Mouse (Mus musculus) lung, postnatal 0 days (tissue): ENCODE data around the gene Pcsk7. TPM values are rescaled to one million over a fixed set of nuclear protein-coding genes. Genes with fewer than 3 reads are reported as not detected.
A peak's percentile ranks its signal among the peaks of the same experiment; 100 is the strongest.

Experiments
- ATAC-seq: fragments of 200-750 bp; cut with Nextera tagmentation; 2 replicates; pipeline ENCODE4 v1.8.0; 2017; ENCODE audit warnings: moderate library complexity
- DNase-seq: peaks from one replicate; pipeline ENCODE4 v3.0.0-alpha.2; 2016; ENCODE audit warnings: low spot score
- H3K27ac ChIP-seq: fragments of 300-500 bp; sonication (generic); 2 replicates; pipeline ENCODE4 v1.5.1; 2014; ENCODE audit warnings: antibody characterized with exemption, mild to moderate bottlenecking, low read length, mixed read lengths
- H3K27me3 ChIP-seq: fragments of 300-500 bp; sonication (generic); replicated peaks from 2 replicates; pipeline ENCODE4 v1.6.1; 2014; ENCODE audit warnings: low read length, mixed read lengths; ENCODE audit not compliant: insufficient read depth
- H3K36me3 ChIP-seq: fragments of 300-500 bp; sonication (generic); 2 replicates; pipeline ENCODE4 v1.6.1; 2014; ENCODE audit warnings: low read length, mixed read lengths; ENCODE audit not compliant: insufficient read depth
- H3K4me1 ChIP-seq: fragments of 300-500 bp; sonication (generic); 2 replicates; pipeline ENCODE4 v1.6.1; 2014; ENCODE audit warnings: antibody characterized with exemption, low read depth, low read length, mixed read lengths; ENCODE audit not compliant: insufficient read depth
- H3K4me2 ChIP-seq: fragments of 300-500 bp; sonication (generic); replicated peaks from 2 replicates; pipeline ENCODE4 v1.6.1; 2014; ENCODE audit warnings: low read depth, mild to moderate bottlenecking, low read length, moderate library complexity, mixed read lengths
- H3K4me3 ChIP-seq: fragments of 300-500 bp; sonication (generic); 2 replicates; pipeline ENCODE4 v1.5.1; 2014; ENCODE audit warnings: low read depth, low read length
- H3K9ac ChIP-seq: fragments of 300-500 bp; sonication (generic); replicated peaks from 2 replicates; pipeline ENCODE4 v1.6.1; 2014; ENCODE audit warnings: low read depth, mild to moderate bottlenecking
- H3K9me3 ChIP-seq: fragments of 300-500 bp; sonication (generic); 2 replicates; pipeline ENCODE4 v1.6.1; 2016; ENCODE audit warnings: low read length, mixed read lengths
- CTCF ChIP-seq: IDR thresholded peaks from 2 replicates; pipeline ENCODE4 v1.5.1; 2016; ENCODE audit warnings: antibody characterized with exemption, mild to moderate bottlenecking
- EP300 ChIP-seq: IDR thresholded peaks from 2 replicates; pipeline ENCODE4 v1.6.1; 2016; ENCODE audit warnings: antibody characterized with exemption, mild to moderate bottlenecking, control low read depth
- WGBS: fragments of 180-500 bp; shearing (Covaris S2); extraction: QIAGEN DNeasy Blood & Tissue Kit; methylation state at CpG from one replicate; pipeline ENCODE4 v1.1.7; 2014; 5-methylcytosine and 5-hydroxymethylcytosine counted together
- polyA plus RNA-seq: library from polyadenylated mRNA; unstranded; fragments of >200 nt; fragmentation: Nextera tagmentation; extraction: Ambion mirVana; gene quantifications from 2 replicates; pipeline ENCODE4 v1.2.1, GENCODE M21; 2015

The Pcsk7 gene
- polyA plus RNA-seq, 1 experiment from 2014 or later: 21.1 TPM

DNA sequence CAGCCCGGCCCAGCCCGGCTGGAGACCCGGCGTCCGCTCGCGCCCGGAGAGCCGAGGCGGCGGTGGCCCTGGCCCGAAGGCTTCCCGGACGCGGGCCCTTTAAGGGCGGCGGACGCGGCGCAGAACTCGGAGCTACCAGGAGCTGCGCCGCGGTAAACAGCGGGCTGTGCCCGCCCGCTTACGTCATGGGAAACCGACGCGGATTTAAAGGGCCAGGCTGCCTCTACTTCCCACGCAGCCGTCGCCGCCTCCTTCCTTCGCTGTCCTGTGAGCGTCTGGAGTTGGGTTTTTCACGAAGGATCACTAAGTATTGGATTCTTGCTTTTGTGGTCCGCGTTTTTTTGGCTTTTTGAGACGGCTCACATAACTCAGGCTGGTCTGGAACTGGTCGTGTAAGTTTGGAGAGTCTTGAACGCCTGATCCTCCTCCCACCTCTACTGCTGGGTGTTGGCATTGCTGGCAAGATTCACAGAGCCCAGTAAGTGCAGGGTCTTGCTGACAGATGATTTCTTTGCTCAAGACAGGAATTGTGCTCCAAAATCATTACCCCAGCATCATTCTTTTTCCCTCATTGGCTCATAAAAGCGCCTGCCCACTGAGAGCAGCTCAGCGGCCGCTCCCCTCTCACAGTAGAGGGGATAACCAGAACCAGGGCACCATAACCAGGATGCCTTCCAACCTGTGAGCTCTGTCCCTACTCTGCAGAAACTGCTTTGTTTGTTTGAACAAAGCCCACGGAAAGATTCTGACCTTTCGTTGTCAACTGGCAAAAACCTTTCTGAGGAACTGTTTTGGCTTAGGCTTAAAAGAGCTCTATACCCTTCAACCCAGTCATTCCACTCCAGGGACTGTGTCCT, 49.0 kb downstream of the Pcsk7 start, which contains the start of gene Sidt2:
TSS of gene Sidt2 (minus strand) at position 152 of the 857 bp plus-strand sequence.
- Histone ChIP-seq H3K9ac (peak within 1 kb of the TSS; percentile 98), H3K4me3 (peak within 1 kb of the TSS; percentile 93), H3K27ac (peak within 1 kb of the TSS; percentile 98), H3K9me3 (no peaks in the 10 kb centered on the region), H3K4me1 (peaks cover 16% of the 10 kb centered on the region; the same call in 1 of the 2 replicates), H3K36me3 (peaks cover 14% of the 10 kb centered on the region), H3K27me3 (no peaks in the 10 kb centered on the region), H3K4me2 (peak within 1 kb of the TSS; percentile 81)
- 1% methylated on average over 46 of the region's 48 CpGs for WGBS
- DNase-seq (peak; percentile 96), ATAC-seq (peak; percentile 95)
- TF ChIP-seq CTCF (peak; percentile 25; the same call in 1 of the 2 replicates), EP300 (no peak)

DNA sequence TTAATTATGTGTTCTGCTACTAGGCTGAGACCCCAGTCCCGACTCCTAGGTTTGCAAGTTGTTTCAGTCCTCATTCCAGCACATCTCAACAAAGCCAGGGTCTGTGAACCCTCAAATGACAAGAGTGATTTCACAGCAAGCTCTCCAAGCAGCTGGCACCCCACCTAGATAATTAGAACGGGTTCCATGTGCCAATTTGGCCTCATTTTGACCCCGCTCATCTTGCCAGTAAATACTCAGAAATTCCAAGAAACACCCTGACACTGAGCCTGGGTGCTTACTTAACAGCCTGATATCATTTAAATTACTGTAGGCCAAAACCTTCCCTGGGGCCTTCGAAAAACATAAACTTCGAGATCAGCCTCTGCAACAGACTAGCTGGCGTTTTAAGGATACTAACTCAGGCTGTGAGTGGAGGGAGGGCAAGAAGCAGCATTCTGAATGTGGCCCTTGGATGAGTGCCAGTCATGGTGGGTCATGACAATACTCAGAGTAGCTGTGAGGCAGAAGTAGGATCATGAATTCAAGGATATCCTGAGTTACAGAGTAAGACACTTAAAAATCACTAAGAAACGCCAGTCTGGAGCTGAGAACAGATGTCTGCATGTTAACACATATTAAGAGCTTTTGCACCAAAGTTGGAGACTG, 51.9 kb downstream of the Pcsk7 start:
- Histone ChIP-seq H3K9ac (no peak overlapping the region), H3K36me3 (no peaks in the 10 kb centered on the region), H3K4me1 (peaks cover 12% of the 10 kb centered on the region; the same call in 1 of the 2 replicates), H3K4me2 (no peak overlapping the region), H3K9me3 (no peaks in the 10 kb centered on the region), H3K4me3 (no peak overlapping the region), H3K27me3 (no peaks in the 10 kb centered on the region), H3K27ac (no peak overlapping the region)
- ATAC-seq (no peak), DNase-seq (no peak)
- TF ChIP-seq EP300 (no peak), CTCF (no peak)
- WGBS: 56% methylated on average over 7 of the region's 7 CpGs

DNA sequence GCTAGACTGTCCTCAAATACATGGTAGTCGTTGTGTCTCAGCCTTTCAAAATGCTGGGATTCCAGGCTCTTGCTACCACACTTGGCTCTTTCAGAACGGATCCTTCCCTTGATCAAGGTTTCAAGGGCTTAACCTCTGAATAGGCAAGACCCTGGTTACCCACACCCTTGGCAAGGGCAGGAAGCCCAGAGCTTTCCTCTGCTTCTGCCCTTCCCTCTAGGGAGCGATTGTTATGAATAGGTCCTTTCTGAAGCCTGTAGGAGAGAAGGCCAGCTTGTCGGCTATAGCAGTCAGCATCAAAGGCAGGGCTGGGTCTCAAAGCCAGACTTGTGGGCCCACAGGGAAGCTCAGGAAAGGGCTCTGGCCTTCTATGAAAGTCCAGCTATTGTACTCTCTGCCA, 52.6 kb downstream of the Pcsk7 start:
- Histone ChIP-seq H3K4me2 (no peak overlapping the region), H3K4me1 (peaks cover 5% of the 10 kb centered on the region; the same call in 1 of the 2 replicates), H3K9me3 (no peaks in the 10 kb centered on the region), H3K36me3 (no peaks in the 10 kb centered on the region), H3K27ac (no peak overlapping the region), H3K9ac (no peak overlapping the region), H3K27me3 (no peaks in the 10 kb centered on the region), H3K4me3 (no peak overlapping the region)
- TF ChIP-seq CTCF: no peak
- TF ChIP-seq EP300: no peak
- DNase-seq (no peak), ATAC-seq (no peak)
- 54% methylated on average over 4 of the region's 4 CpGs for WGBS

DNA sequence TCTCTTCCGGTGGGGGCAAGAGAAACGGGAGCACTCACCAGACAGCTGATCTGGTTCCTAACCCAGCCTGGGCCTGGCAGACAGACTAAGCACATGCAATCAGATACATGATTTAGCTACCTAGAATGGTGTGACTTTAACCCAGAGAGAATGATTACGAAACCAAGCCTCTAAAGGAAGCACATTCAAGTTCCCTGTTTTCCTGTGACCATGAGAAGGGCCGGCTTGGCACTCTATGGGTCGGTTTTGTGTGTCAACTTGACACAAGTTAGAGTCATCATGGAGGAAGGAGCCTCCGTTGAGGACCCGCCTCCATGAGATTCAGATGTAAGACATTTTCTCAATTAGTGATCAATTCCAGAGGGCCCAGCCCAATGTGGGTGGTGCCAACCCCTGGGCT, 53.4 kb downstream of the Pcsk7 start:
- H3K9ac ChIP-seq: no peak overlapping the region
- no peak overlapping the region for H3K4me2 ChIP-seq
- no peak overlapping the region for H3K4me3 ChIP-seq
- H3K27me3 ChIP-seq: no peaks in the 10 kb centered on the region
- peak; percentile 72 for DNase-seq
- H3K9me3 ChIP-seq: no peaks in the 10 kb centered on the region
- 76% methylated on average over 7 of the region's 7 CpGs for WGBS
- H3K36me3 ChIP-seq: peaks cover 2% of the 10 kb centered on the region; the same call in 1 of the 2 replicates
- no peak overlapping the region for H3K27ac ChIP-seq
- no peak for ATAC-seq
- H3K4me1 ChIP-seq: peaks cover 5% of the 10 kb centered on the region; the same call in 1 of the 2 replicates
- TF ChIP-seq CTCF (no peak), EP300 (no peak)

DNA sequence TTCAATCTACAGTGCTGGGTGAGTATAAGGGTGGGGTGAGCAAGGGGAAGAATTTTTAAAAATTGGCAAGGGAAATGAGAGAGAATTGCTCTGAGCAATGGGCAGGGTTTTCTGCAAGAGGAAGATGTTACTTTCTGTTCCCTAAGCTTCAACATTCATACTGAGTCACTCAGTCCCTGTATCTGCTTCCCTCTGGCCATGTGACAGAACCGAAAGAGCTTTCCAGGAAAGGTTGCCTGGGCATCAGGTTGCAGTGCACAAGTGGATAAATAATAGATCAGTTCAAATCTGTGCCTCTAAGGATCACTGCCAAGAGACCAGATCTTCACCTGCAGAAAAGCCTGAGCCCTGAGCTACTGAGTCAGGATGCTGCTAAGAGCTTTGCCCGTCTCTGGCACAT, 55.6 kb downstream of the Pcsk7 start:
- no peaks in the 10 kb centered on the region for H3K27me3 ChIP-seq
- no peak overlapping the region for H3K4me2 ChIP-seq
- H3K36me3 ChIP-seq: peaks cover 12% of the 10 kb centered on the region; the same call in 1 of the 2 replicates
- peak; percentile 46 for DNase-seq
- WGBS: 73% methylated on average over 2 of the region's 2 CpGs
- no peak for TF ChIP-seq CTCF
- TF ChIP-seq EP300: no peak
- ATAC-seq: 0 out of 2 replicates have a peak, but pooled peaks have one; percentile 8
- H3K4me1 ChIP-seq: 0 out of 2 replicates have a peak, but pooled peaks cover 2% of the 10 kb centered on the region
- no peak overlapping the region for H3K9ac ChIP-seq
- H3K27ac ChIP-seq: no peak overlapping the region
- H3K4me3 ChIP-seq: no peak overlapping the region
- no peaks in the 10 kb centered on the region for H3K9me3 ChIP-seq

DNA sequence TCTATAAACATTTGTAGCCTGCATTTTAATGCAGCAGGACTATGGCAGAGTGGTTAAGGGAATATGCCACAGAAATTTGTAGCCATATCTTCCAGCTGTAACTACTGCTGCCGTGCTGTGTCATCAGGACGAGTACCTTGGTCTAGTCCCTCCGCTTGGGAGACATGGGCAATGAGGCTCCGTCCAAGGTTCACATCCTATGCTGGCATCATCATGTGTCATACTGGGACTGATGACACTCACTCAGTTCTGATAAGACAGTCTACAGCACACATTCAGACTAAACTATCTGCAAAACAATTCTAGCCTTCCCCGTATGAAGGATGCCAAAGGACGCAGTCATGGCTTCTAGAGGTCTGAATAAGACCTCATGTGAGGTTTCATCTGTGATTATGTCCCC, 57.3 kb downstream of the Pcsk7 start:
- H3K27ac ChIP-seq: no peak overlapping the region
- H3K4me1 ChIP-seq: 0 out of 2 replicates have a peak, but pooled peaks cover 2% of the 10 kb centered on the region
- TF ChIP-seq CTCF (no peak), EP300 (no peak)
- no peaks in the 10 kb centered on the region for H3K9me3 ChIP-seq
- H3K36me3 ChIP-seq: peaks cover 15% of the 10 kb centered on the region; the same call in 1 of the 2 replicates
- WGBS: 77% methylated on average over 6 of the region's 6 CpGs
- H3K4me2 ChIP-seq: no peak overlapping the region
- DNase-seq (no peak), ATAC-seq (no peak)
- no peak overlapping the region for H3K9ac ChIP-seq
- no peaks in the 10 kb centered on the region for H3K27me3 ChIP-seq
- H3K4me3 ChIP-seq: no peak overlapping the region
